Mouse (Mus musculus) regulatory T cell (primary cell): ENCODE data around the gene Fam8a1.

Source experiments
- in situ Hi-C: fragments of 300-600 bp; cut with MboI, MseI; formaldehyde crosslinking; loops from one replicate; pipeline ENCODE4 v1.15.1; 2025; ENCODE audit warnings: high pct_unique_total_duplicates

Fam8a1 gene

DNA sequence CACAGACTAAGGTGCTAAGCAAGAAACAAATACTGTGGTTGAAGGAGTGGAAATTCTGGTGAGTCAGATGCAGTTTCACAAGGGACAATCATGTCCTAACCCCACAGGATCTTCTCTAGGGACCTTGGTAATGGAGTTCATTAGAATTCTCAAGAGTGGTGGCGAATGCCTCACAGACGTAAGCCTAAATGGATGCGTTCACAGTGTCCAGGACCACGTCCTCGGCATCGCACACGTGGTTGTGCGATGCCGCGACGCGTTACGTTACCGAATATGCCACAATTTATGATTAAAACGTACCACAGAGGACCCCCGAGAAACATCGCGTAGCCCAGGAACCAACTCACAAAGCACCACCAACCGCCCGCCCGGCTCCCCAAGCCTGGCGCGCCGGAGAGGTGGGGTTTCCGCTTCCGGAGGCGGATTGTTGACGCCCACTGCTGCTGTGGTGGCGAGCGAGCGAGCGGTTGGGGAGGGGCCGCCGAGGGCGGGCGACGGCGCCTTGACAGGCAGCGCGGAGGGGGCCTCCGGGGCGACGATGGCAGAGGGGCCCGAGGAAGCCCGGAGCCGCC lies at the start of gene Fam8a1:
TSS of gene Fam8a1 (plus strand) at position 475 of the 572 bp plus-strand sequence.
- in situ Hi-C loops, result no loop called here

DNA sequence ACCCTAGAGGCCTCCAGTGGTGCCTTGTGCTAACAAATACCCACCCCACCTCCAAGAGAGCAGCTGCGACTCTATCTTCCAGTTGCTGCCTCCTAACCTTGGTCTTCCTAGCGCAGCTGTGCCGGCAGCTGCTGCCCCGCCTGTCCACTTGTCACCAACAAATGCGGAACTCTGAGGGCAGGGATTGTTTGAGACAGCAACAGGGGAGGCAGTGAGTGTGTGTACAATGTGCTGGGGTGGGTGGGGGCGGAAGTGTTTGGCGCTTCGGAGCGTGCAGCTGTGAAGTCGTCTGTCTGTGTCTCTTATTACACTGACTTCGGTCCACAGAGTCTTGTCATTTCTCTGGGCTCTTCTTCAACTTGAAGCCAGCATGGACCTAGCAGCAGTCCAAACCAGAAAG lies 49.7 kb upstream of the Fam8a1 start:
- in situ Hi-C loops, result no loop called here

DNA sequence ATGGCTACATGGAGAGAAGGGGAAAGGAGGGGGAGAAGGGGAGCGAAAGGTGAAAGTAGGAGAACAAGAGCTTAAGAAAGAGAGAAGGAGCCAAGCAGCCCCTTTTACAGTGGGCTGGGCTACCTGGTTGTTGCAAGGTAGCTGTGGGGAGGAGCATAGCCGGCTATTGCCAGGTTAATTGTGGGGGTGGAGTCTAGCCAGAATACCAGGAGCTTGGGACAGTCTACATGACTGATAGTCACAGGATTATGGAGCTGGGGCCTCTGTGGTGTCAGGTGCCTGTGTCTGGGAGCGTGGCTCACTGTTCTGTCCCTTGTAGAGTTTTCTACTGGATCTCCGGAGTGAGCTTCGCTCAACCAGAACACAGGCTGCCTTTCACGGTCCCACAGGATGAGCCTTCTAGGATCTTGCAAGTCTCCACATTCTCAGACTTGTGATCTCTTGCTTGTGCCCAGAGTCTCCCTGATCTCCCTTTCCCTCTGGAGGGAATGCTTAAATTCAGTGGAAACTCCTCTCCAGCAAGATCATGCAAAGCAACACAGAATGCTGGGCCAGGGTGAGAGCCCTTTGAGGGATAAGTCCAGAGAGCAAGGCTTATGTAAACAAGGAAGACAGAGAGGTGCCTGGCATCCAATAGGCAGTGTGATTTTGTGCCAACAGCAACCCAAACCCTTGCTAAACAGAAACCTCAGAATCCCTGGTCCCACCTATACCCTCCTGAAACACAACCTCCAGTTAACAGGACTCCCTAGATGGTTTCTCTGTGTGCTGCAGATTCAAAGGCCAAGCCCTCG lies 48.2 kb upstream of the Fam8a1 start:
- in situ Hi-C loops, result no loop called here

DNA sequence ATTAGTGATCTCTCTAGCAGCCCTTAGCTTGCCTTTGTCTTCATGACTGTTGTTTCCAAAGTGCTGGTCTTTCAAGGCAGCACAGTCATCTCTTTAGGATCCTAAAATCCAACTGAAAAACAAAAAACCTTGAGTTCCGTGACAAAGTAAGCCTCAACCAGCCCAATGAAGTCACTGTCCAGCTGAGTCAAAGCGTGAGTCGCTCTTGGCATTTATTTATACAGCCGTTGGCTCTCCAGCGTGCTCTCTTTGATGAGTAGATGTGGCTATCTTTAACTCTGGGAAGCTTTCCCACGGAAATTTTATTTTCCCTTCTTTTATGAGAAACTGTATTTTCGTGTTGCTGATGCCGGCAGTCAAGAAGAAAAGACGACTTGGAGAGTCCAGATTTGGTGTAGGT lies 42.7 kb upstream of the Fam8a1 start:
- in situ Hi-C loops, result no loop called here

DNA sequence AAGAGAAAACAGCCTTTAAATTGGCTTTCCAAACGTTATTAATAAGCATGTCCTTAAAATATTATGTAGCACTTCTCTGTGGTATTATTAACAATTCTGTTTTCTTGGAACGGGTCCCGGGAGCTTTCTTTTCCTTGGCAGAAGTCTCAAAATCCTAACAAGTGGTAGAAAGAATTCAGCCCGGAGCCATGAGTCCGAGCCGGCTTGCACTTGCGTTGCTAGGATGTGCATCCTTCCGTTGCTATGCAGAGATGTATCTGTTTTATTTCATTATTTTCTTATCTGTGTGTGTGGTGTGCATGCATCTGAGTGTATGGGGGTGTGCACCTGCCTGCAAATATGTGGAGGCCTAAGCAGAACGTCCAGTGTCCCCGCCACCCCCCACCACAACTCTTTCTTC lies 41.5 kb upstream of the Fam8a1 start:
- in situ Hi-C loops, result no loop called here

DNA sequence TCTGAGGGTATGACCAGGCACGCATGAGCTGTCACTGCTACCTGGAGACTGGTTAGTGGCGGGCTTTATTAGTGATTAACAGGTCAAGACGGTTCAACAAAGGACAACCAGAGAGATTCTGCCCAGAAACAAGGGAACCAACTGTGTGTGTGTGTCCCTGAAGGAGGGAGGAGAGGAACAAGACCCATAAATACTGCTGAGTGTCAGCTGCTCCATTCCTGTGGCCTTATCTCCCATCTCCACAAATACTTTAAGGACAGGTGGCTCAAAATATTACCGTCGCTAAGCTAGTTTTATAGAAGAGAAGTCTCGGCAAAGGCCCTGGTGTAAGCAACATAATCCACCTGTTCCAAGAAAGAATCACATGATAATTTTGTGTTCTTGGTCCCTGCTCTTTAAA lies 39.9 kb upstream of the Fam8a1 start:
- in situ Hi-C loops, result no loop called here

DNA sequence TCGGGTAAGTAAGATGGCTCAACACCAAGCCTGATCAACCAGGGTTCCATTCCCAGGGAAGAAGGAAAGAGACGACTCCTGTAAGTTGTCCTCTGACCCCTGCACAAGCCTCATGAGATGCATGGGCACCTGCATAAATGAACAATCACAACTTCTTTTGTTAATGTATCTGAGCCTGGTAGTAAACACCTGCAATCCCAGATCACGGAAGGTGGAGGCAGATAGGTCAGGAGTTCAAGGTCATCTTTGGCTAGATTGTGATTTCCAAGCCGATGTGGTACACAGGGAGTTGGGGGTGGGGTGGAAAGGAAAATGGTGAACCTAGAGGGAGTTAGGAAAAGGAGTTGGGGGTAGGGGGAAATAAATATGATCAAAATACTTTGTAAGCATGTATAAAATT lies 36.5 kb upstream of the Fam8a1 start:
- in situ Hi-C loops, result loop anchor here (10.0 kb wide), 2 partner anchors 218 to 318 kb away; partner anchors contain the start of gene Rbm24

DNA sequence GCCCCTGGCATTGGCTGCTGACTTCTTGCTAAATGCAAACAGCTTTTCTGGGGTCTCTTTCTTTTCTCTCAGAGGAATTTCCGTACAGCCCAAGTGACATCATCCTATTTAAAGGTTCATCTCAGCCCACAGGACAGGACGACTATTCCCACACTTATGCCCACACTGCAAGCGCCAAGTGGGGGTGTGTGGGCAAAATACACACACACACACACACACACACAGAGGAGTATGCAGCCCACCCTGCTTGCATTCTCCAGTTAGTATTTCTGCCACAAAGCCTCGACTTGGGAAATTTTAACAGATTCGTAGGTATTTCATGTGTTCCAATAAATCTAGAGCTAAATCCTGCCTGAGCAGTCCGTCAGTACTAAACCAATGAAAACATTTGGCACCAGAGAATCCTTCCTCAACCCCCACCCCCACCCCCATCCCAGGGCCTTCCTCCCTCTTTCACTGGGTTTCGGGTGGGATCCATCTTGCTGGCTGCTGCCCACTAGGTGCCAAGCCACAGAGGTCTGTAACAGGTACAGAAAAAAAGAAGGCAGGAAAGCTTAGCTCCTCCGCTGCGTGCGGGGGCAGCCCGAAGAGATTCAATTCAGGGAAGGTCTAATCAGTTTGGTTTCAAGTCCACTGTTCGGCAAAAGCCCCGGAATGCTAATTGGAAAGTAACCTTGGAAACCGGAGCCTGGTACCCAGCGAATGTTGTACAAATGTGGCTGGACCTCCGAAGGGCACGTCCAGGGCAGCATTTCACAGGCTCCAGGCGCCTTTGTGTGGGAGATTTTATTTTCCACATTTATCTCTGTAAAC lies 35.8 kb upstream of the Fam8a1 start:
- in situ Hi-C loops, result loop anchor here (10.0 kb wide), 2 partner anchors 219 to 319 kb away; partner anchors contain the start of gene Rbm24

DNA sequence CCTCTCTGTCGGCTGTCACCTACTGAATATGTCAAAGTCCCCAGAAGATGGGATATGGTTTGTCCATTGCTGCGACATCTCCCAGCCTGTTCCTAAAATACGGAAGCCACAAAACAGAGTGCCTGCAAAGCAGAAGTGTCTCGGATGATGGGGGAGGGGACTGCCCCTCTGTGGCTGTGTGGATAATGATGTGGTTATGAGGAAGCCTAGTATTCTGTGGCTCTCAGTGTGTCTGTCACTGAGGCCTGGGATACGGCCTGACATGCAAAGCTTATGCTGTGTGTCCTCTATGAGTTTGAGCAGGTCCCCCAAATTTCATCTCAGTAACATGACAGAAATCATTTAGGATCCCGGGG lies 35.2 kb upstream of the Fam8a1 start:
- in situ Hi-C loops, result loop anchor here (10.0 kb wide), 2 partner anchors 219 to 319 kb away; partner anchors contain the start of gene Rbm24

DNA sequence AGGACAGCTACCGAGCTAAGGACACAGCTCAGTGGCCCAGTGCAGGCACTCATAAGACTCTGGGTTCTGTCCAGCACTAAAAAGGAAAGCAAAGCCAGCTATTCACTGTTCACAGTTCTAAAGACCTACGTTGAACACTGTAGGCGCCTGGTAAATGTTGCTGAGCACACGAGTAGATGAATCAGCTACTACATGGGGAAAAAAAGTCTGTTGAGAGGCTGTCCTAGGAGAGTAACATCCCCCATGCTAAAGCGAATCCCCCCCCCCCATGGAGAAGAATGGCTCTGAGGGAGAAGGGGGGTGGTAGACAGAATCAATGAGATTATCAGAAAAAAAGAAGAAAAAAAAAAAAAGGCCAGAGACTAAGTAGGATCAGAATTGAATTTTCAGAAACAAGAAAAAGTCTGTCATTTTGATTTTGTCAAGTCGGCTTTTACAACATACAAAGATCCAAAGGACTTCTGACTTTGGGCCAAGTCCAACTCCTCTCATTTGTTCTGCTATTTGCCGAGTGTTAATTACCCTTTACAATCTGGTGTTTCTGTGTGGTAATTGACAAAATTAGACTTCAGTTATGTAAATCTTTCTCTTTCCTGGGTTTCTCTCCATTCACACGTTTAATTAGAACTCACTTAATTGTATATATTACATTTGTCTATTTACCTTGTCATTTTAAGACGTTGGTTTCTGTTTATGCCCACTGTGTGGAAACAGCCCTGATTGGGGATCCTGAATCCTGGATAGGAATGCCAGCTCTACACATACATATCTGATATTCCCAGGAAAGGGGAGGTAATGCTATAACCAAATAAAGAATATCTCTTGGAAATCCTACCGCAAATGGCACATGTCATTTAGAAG lies 28.5 kb upstream of the Fam8a1 start:
- in situ Hi-C loops, result no loop called here

DNA sequence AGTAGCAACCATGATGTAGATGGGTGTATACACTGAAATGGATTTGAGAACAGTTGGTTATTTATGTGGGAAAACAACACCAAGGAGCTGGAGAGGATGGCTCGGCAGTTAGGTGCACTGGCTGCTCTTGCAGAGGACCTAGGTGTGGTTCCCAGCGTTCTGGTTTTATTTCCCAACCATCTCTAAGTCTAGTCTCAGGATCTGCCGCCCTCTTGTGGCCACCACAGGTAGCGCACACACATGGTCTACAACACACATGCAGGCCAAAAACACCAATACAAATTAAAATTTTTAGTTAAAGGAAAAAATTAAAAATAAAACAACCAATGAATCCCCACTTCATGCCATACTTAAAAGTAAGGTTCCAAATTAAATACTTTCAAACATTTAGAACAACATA lies 27.0 kb upstream of the Fam8a1 start:
- in situ Hi-C loops, result no loop called here

DNA sequence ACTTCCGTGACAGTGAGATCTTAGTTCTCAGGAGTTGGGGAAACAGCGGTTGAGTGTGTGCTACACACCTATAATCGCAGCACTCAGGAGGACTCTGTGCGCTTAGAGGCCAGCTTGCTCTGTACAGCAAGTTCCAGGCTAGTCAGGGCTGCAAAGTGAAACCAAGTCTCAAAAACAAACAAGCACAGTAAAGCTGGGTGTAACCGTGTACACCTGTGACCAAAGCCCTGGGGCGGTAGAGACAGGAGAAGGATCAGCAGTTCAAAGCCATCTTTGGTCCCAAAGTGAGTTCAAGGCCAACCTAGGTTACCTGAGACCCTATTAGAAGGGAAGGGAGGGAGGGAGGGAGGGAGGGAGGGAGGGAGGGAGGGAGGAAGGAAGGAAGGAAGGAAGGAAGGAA lies 25.1 kb upstream of the Fam8a1 start:
- in situ Hi-C loops, result no loop called here

DNA sequence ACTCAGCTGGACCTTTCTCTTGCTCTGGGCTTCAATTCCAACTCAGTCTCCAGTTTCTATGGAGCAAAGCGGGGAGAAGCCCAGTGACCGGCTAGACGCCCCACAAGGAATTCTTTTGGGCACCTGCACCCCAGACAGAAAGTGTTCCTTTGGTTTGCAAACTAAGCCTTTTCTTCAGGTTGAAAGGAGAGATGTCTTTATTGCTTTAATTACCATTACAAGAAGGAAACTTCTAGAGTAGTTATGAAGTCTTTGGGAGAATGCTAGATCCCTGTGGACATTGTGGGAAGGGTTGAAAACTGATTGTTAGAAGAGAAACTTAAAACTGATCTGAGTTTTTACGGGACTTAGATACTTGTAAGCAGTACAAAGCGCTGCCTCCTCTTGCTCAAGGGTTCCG lies 23.8 kb upstream of the Fam8a1 start:
- in situ Hi-C loops, result no loop called here

DNA sequence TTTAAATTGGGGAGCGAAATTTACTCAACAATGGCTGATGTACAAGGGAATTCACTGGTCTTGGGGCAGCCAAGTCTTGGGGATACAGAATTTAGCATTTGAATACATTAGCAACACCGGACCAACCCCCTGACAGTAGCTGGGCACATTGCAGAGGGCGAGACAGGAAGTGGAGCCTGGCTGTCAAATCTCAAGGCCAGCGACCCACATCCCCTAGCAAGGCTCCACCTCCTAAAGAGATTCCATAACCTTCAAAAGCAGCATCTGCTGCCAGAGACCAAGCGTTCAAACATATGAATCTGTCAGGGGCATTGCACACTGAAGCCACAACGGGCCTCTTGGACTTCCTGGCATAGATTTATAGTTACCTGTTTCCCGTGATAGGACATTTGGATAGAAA lies 17.5 kb upstream of the Fam8a1 start:
- in situ Hi-C loops, result no loop called here

DNA sequence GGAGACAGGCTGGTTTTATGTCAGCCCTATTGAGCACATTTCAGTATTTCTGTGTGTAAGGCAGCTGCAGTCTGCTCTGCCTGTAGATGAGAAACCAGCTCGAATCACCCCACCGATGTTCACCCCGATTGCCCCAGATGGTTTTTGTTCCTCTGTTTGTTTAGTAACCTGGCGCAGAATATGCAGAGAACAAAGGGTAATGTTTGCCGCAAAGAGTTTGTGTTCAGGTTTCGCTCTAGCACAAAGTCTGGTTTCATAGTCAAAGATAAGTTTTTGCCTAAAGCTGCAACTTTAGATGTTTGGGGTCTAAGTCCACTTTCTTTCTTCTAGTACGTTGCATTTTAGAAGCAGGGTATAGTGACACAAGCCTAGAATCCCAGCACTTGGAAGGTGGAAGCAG lies 16.7 kb upstream of the Fam8a1 start:
- in situ Hi-C loops, result no loop called here

DNA sequence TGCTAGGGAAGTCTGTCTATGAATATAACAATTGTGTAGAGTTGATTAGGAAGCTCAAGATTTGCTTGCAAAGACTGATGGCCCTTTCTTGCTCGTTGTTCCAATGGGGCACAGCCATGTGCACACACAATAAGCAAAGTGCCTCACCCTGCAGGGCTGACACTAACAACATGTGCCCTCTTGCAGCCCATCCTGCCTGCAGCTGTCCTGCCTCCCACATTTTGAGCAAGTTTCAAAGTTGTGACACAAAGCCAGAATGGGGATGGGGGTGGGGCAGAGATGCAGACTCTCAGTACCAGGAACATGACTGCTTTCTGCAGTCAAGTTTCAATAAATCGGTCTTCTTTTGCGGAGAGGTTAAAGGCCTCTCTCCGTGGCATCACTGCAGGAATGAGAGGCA lies 15.7 kb upstream of the Fam8a1 start:
- in situ Hi-C loops, result no loop called here

DNA sequence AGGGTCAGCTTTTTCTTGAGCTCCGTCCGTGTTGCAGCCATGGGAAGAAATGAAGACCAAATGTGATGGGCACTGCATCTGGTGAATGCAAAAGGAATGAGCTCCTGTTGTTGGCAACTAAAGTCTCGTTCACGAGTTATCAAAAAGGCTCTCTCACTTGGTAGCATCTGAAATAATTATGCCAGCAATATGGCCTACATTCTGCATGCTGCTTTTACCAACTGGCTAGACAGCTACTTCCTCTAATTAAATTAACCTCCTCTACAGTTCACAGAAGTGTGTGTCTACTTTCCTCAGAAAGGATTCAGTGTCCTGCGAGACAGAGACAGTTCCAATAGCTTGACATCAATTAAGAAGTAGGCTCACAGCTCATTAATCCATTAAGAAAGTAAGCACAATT lies 14.8 kb upstream of the Fam8a1 start:
- in situ Hi-C loops, result no loop called here

DNA sequence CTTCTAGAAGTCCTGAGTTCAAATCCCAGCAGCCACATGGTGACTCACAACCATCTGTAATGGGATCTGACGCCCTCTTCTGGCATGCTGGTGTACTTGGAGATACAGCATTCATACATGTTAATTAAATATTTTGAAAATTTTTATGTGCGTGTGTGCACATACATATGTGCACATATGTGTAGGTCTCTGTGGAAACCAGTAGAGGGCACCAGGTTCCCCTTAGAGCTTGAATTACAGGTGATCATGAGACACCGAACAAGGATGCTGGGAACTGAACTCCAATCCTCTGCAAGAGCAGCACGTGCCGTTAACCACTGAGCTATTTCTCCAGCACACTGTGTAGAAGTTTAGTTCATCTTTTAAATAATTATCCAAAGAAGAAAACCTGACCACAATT lies 10.1 kb upstream of the Fam8a1 start:
- in situ Hi-C loops, result no loop called here

DNA sequence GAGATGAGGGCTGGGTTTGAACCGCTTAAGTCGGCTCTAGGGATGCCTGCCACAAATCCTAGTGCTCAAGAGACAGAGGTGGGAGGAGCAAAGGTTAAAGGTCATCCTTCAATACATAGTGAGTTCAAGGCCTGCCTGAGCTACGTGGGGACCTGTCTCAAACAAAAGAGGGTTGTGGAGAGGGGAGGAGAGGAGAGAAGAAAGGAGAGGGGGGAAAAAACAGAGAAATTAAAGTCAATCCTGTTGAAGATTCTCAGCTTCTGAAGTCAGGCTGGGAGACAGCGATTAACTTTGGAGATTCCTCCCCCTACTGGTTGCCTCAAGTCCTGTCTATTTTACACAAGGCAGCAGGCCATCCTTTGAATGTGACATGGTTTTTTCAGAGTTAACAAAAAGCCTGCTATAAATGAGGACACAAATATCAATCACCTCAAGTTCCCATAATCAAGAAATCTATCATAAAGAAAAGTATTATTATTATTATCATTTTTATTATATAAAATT lies 5.8 kb upstream of the Fam8a1 start:
- in situ Hi-C loops, result loop anchor here (5.0 kb wide), 1 partner anchor 351 kb away; no protein-coding TSS in a partner anchor

DNA sequence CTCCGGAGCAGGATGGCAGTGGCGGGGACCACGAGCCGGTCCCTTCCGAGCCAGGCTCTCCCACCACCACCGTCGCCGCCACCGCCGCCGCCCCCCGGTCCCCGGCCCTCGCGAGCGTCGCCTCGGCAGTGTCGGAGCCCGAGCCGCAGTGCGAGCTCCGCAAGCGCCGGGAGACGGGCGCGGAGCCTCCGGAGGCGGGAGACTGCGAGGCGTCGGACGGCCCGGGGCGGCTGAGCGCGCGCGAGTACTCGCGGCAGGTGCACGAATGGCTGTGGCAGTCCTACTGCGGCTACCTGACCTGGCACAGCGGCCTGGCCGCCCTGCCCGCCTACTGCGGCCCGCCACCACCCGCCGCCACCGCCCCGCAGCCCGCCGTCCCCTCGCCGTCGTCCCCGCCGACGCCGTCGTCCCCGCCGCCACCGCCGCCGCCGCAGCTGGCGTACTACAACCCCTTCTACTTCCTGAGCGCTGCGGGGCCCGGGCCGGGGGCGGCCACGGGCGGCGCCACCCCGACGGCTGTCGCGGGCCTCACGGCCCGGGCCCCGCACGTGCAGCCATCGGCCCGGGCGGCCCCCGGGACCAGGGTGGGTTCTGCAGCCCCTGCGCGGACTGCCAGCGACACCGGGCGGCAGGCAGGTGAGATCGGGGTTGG lies 424 bp downstream of the Fam8a1 start:
- in situ Hi-C loops, result loop anchor here (10.0 kb wide), 1 partner anchor 815 kb away; no protein-coding TSS in a partner anchor

DNA sequence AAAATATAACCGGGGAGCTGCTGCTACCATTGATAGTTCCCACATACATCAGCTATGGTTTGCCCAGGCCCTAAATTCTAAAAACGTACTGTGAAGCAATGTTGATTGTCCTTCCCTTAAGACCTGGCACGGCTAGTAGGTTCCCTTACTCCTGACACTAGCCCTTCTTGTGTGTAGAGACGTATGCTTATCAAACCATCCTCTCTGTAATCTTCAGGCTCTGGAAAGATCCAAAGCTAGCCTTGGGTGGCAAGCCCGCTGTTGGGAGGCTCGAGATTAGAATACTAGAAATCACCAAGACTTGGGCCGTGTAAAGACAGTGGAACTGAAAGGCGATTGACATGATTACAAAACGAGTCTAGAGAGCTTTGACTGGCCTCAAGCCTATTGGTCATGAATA lies 1.2 kb downstream of the Fam8a1 start:
- in situ Hi-C loops, result loop anchor here (10.0 kb wide), 1 partner anchor 816 kb away; no protein-coding TSS in a partner anchor
